Mouse (Mus musculus): Measurements from ENCODE around the gene Adh6b. TPM values are rescaled to one million over a fixed set of nuclear protein-coding genes. Genes with fewer than 3 reads are reported as not detected.
A peak's percentile ranks its signal among the peaks of the same experiment; 100 is the strongest.

Adh6b gene
- polyA plus RNA-seq, 1 experiment from 2014 or later: not detected

DNA sequence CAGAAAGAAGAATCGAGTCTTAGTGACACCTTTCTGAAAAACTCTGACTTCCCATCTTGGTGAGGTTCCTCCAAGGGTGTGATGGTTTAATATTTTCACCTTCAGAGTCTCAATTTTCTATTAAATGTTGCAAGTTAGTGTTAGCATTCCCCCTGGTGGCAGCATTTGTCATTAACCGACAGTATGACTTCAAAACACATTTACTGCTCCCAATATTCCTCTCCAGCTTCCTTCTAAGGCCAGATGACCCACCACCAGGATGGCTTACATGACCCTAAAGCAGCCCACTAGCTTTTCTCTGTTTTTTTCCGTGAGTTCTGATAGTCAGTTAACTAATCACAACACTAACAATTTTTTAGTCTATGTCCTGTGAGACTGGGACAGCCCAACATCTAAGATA, 63.8 kb downstream of the Adh6b start:
- Histone ChIP-seq H3K4me1 (replicated peaks; ENCODE audit: control insufficient read depth, insufficient read depth, low read length) (no peaks in the 10 kb centered on the region), H3K9ac (ENCODE audit: low read depth, low read length) (no peak overlapping the region), H3K36me3 (ENCODE audit: control insufficient read depth, insufficient read depth) (no peaks in the 10 kb centered on the region), H3K27me3 (replicated peaks; ENCODE audit: control insufficient read depth, insufficient read depth, low read length) (no peaks in the 10 kb centered on the region), H3K27ac (ENCODE audit: low read depth, low read length) (no peak overlapping the region), H3K9me3 (ENCODE audit: control insufficient read depth) (no peaks in the 10 kb centered on the region), H3K4me3 (ENCODE audit: low read depth, low read length) (no peak overlapping the region), H3K4me2 (replicated peaks; ENCODE audit: low read depth) (no peak overlapping the region)
- WGBS: 35% methylated on average over 3 of the region's 3 CpGs
- TF ChIP-seq CTCF (IDR thresholded peaks at IDR 0.05; ENCODE audit: low read depth): peak; percentile 78
- no peak for ATAC-seq

DNA sequence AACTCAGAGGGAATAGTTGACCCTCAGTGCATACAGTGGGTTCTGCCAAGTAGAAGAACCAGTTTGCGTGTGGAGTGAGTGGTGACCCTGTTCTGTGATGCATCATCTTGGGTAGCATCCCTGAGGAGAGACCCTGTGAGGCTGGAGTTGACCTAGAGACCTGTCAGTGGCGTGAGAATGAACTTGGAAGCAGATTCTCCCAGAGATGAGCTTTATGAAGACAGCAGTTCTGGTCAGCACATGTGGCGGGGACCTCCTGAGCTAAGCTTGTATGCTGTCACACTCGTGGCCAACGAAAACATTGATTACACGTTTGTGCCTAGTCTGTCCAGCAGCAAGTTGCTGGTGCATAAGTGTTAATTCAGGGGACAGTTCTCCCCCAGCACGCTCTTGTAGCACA, 64.3 kb downstream of the Adh6b start:
- Histone ChIP-seq H3K27ac (ENCODE audit: low read depth, low read length) (no peak overlapping the region), H3K27me3 (replicated peaks; ENCODE audit: control insufficient read depth, insufficient read depth, low read length) (no peaks in the 10 kb centered on the region), H3K9ac (ENCODE audit: low read depth, low read length) (no peak overlapping the region), H3K36me3 (ENCODE audit: control insufficient read depth, insufficient read depth) (no peaks in the 10 kb centered on the region), H3K9me3 (ENCODE audit: control insufficient read depth) (no peaks in the 10 kb centered on the region), H3K4me3 (ENCODE audit: low read depth, low read length) (no peak overlapping the region), H3K4me1 (replicated peaks; ENCODE audit: control insufficient read depth, insufficient read depth, low read length) (no peaks in the 10 kb centered on the region), H3K4me2 (replicated peaks; ENCODE audit: low read depth) (no peak overlapping the region)
- no peak for ATAC-seq
- TF ChIP-seq CTCF (IDR thresholded peaks at IDR 0.05; ENCODE audit: low read depth): no peak
- 89% methylated on average over 7 of the region's 7 CpGs for WGBS

DNA sequence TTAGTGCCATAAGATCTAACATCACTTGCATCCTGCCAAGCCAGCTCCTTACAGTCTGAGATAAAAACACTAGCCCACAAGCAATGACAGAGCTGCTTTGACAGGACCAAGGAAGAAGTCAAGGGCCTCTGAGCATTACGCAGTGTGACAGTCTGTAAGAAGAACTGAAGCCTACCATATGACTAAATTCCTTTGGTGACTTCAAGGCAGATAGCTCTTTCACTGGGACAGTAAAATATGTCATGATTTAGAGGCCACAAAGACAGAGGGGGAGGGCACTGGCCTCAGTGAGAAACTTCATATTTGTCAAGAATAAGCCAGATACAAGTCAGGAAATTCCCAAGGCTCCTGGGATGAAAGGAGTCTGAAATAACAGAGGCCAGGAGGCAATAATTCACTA, 66.3 kb downstream of the Adh6b start:
- no peak for TF ChIP-seq CTCF (IDR thresholded peaks at IDR 0.05; ENCODE audit: low read depth)
- no peaks in the 10 kb centered on the region for H3K9me3 ChIP-seq (ENCODE audit: control insufficient read depth)
- 81% methylated on average over 1 of the region's 1 CpGs for WGBS
- H3K9ac ChIP-seq (ENCODE audit: low read depth, low read length): no peak overlapping the region
- H3K27me3 ChIP-seq (replicated peaks; ENCODE audit: control insufficient read depth, insufficient read depth, low read length): no peaks in the 10 kb centered on the region
- no peak overlapping the region for H3K4me2 ChIP-seq (replicated peaks; ENCODE audit: low read depth)
- ATAC-seq: no peak
- H3K27ac ChIP-seq (ENCODE audit: low read depth, low read length): no peak overlapping the region
- no peaks in the 10 kb centered on the region for H3K36me3 ChIP-seq (ENCODE audit: control insufficient read depth, insufficient read depth)
- no peak overlapping the region for H3K4me3 ChIP-seq (ENCODE audit: low read depth, low read length)
- no peaks in the 10 kb centered on the region for H3K4me1 ChIP-seq (replicated peaks; ENCODE audit: control insufficient read depth, insufficient read depth, low read length)

Other genes with a start within 250 kb of the Adh6b start
- gene Trmt10a, start 198.3 kb upstream of the Adh6b start, polyA plus RNA-seq (2015; fragmentation: Nextera tagmentation; extraction: Ambion mirVana): 4.3 and 4.7 TPM in 2 replicates
- 930 and 998 TPM in 2 replicates for gene Mttp, start 196.8 kb upstream of the Adh6b start, polyA plus RNA-seq (2015; fragmentation: Nextera tagmentation; extraction: Ambion mirVana)
- 0.09 and 0.10 TPM in 2 replicates for gene 4930579F01Rik, start 147.9 kb upstream of the Adh6b start, polyA plus RNA-seq (2015; fragmentation: Nextera tagmentation; extraction: Ambion mirVana)
- gene Adh7, start 124.0 kb upstream of the Adh6b start, polyA plus RNA-seq (2015; fragmentation: Nextera tagmentation; extraction: Ambion mirVana): 0.31 and 0.64 TPM in 2 replicates
- gene Adh1, start 80.8 kb upstream of the Adh6b start, polyA plus RNA-seq (2015; fragmentation: Nextera tagmentation; extraction: Ambion mirVana): 101 and 113 TPM in 2 replicates
- gene Adh6a, start 28.5 kb upstream of the Adh6b start, polyA plus RNA-seq (2015; fragmentation: Nextera tagmentation; extraction: Ambion mirVana): 6.1 and 9.2 TPM in 2 replicates
- 0.51 TPM in 1 of 2 replicates, not detected in the other for gene Adh4, start 73.7 kb downstream of the Adh6b start, polyA plus RNA-seq (2015; fragmentation: Nextera tagmentation; extraction: Ambion mirVana)
- 105 and 111 TPM in 2 replicates for gene Adh5, start 101.3 kb downstream of the Adh6b start, polyA plus RNA-seq (2015; fragmentation: Nextera tagmentation; extraction: Ambion mirVana)
- 29.0 and 29.6 TPM in 2 replicates for gene Metap1, start 147.7 kb downstream of the Adh6b start, polyA plus RNA-seq (2015; fragmentation: Nextera tagmentation; extraction: Ambion mirVana)
- 126 and 134 TPM in 2 replicates for gene Eif4e, start 184.4 kb downstream of the Adh6b start, polyA plus RNA-seq (2015; fragmentation: Nextera tagmentation; extraction: Ambion mirVana)